ENCODE assay signal across 8 mouse cellular contexts in the genomic region with DNA sequence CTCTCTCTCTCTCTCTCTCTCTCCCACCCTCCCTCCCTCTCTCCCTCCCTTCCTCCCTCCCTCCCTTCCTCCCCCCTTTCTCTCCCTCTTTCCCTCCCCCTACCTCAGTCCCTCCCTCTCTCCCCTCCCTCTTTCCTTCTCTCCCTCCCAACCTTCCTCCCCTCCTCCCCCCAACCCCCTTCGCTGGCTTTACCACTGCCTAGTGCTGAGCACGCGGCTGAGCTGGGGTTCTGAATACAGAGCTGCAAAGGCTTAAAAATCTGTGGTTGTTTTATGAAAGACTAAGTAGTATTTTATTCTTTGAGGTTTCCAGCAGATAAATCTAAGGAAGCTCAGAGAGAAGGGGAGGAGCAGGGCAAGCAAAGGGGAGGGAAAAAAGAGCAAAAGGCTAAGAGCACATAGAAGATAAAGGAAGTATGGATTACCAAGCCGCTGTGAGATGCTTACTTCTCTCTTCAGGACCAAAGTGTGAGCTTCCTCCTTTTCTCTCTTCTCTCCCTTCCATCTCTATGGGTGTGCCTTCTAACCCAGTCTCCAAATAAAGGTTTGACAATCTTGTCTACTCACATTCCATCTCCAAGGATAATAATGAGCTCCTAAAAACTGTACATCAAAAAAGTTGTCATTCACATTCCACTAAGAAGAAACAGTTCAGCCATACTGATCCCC. TPM values are rescaled to one million over a fixed set of nuclear protein-coding genes. Genes with fewer than 3 reads are reported as not detected.
A peak's percentile ranks its signal among the peaks of the same experiment; 100 is the strongest.
DNase-seq lines count a peak whose midpoint lies in the region; ATAC-seq lines count a peak whose summit lies in the region.

A gene (minus strand): TSS at position 619 of the 669 bp plus-strand sequence.

- peak within 1 kb of the TSS; percentile 28 for H3K4me3 ChIP-seq in stomach, embryonic 15.5 days (replicated peaks)

- intact Hi-C loops in left cerebral cortex, postnatal 4 days (cut with DNase I): no loop called here

- H3K4me1 ChIP-seq in stomach, embryonic 15.5 days: no peaks in the 10 kb centered on the region

- no peak for ATAC-seq in stomach, embryonic 15.5 days (ENCODE audit: insufficient read depth, low FRiP score, low read depth)

- H3K27ac ChIP-seq in stomach, embryonic 15.5 days: no peak within 1 kb of the TSS

- H3K9ac ChIP-seq in stomach, embryonic 15.5 days: no peak within 1 kb of the TSS

- H3K4me2 ChIP-seq in stomach, embryonic 15.5 days: peak within 1 kb of the TSS; percentile 38

- H3K27me3 ChIP-seq in stomach, embryonic 15.5 days (replicated peaks): no peaks in the 10 kb centered on the region

- DNase-seq in cerebellum, postnatal 14 days: peak; percentile 6 to 11
- no peak for DNase-seq in cerebellum, adult 9-10 months
- peak; percentile 4 for DNase-seq in right cerebral cortex, postnatal 25 days
- no peak for DNase-seq in right cerebral cortex, postnatal 14 days
- DNase-seq in left cerebral cortex, postnatal 4 days: peak; percentile 9
- no peak for DNase-seq in urinary bladder, postnatal 14 days (ENCODE audit: low spot score)
- DNase-seq in adrenal gland, postnatal 36 days: no peak

- no peaks in the 10 kb centered on the region for H3K36me3 ChIP-seq in stomach, embryonic 15.5 days

- WGBS in stomach, embryonic 15.5 days: 10% methylated on average over 4 of the region's 4 CpGs

- no peaks in the 10 kb centered on the region for H3K9me3 ChIP-seq in stomach, embryonic 15.5 days

RNA-seq across cellular contexts. Expression of the gene that starts here (rescaled TPM):
- total RNA-seq in left cerebral cortex, postnatal 4 days (2021): 10 to 100 TPM; 63.2 to 71.5 TPM
- polyA plus RNA-seq in stomach, embryonic 15.5 days (2015; fragmentation: Nextera tagmentation; extraction: Ambion mirVana): 2.9 and 3.1 TPM in 2 replicates
- 1 to 10 TPM in 1 of 2 experiments, under 1 TPM in 1; 0.86 to 1.6 TPM for total RNA-seq in adrenal gland, postnatal 36 days (2021)

Comparison
In these comparisons a context has a peak if more than half of its experiments do, and no peak if none do; other contexts are left out.
1. RNA of the gene that starts here (total RNA-seq): 63.2 to 71.5 TPM in left cerebral cortex, postnatal 4 days; 0.86 to 1.6 TPM in adrenal gland, postnatal 36 days; every median in the first group is over 10 times any median in the second.
2. DNase-seq: peak in cerebellum, postnatal 14 days (2 of 2), right cerebral cortex, postnatal 25 days (single experiment) and left cerebral cortex, postnatal 4 days (single experiment); none in cerebellum, adult 9-10 months (single experiment), right cerebral cortex, postnatal 14 days (single experiment), urinary bladder, postnatal 14 days (single experiment) and adrenal gland, postnatal 36 days (0 of 2).